Mouse (Mus musculus) embryonic fibroblast, embryonic 13.5 days (primary cell): ENCODE results near the gene Mapkap1.

Experiments used
- CTCF ChIP-seq: IDR thresholded peaks from 2 replicates; pipeline ENCODE4 v1.5.1; 2011; ENCODE audit warnings: mild to moderate bottlenecking, control low read depth, low read length, moderate library complexity, borderline replicate concordance; ENCODE audit not compliant: insufficient read depth
- POLR2A ChIP-seq: IDR thresholded peaks from 2 replicates; pipeline ENCODE4 v1.6.1; 2011; ENCODE audit warnings: low read depth, mild to moderate bottlenecking, control low read depth, low read length, moderate library complexity

DNA sequence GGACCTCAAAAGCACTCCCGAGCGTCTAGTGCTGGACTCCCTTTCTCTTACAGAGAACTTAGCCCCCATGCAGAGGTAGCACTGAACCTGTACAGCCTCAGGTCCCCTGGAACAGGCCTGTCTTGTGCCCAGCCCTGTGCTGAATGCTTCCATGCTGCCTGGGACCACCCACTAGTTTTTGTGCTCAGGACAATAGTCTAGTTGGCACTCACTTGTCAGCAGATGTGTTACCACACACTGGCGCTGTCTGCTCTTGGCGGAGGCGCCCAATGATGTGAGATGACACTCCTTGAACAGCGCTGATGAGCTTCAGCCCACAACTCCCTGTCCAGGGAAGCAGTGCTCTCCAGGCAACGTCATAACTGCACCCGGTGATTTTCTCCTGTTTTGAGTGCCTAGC lies 182.0 kb downstream of the Mapkap1 start:
- no peak for TF ChIP-seq CTCF
- no peak for TF ChIP-seq POLR2A
